Mouse (Mus musculus): ENCODE measurements at regions not wholly inside any gene's neighbourhood (a gene's known extent, or its start where the extent isn't known, plus 50 kb on each side); places are given as distances from the start of the nearest gene placed in this dataset.

- DNase-seq = peak; percentile 71
Measured at GRCm38 (mm10) chrX:68313486-68313885, 364.9 kb upstream of the Fmr1 start.
